23 mouse cellular contexts compared by ENCODE assay signal in genomic region chr14:106924443-106924842, GRCm38 (mm10).
DNase-seq lines count a peak whose midpoint lies in the region; ATAC-seq lines count a peak whose summit lies in the region.
"Had no signal": no experiment of that assay in that cellular context is flagged by ENCODE, and none has a peak within 500 bp of the region (broad histone marks: within the 10 kb centered on the region; RNA-seq: fewer than 3 reads in every experiment).

No protein-coding gene starts in this region.

- H3K4me3 ChIP-seq in forebrain, embryonic 13.5 days: no peak overlapping the region
- no peak overlapping the region for H3K4me3 ChIP-seq in forebrain, embryonic 10.5 days
- no peak overlapping the region for H3K4me3 ChIP-seq in forebrain, embryonic 15.5 days
- no peak overlapping the region for H3K4me3 ChIP-seq in forebrain, embryonic 12.5 days (replicated peaks)
- H3K4me3 ChIP-seq in forebrain, embryonic 16.5 days (replicated peaks; ENCODE audit: low read length): no peak overlapping the region
- no peak overlapping the region for H3K4me3 ChIP-seq in intestine, embryonic 15.5 days (replicated peaks)
- H3K4me3 ChIP-seq: embryonic facial prominence, embryonic 10.5 days; embryonic facial prominence, embryonic 12.5 days had no signal

- H3K27me3 ChIP-seq in forebrain, embryonic 13.5 days: no peaks in the 10 kb centered on the region
- no peaks in the 10 kb centered on the region for H3K27me3 ChIP-seq in forebrain, embryonic 10.5 days (ENCODE audit: poor library complexity, severe bottlenecking)
- no peaks in the 10 kb centered on the region for H3K27me3 ChIP-seq in forebrain, embryonic 15.5 days
- no peaks in the 10 kb centered on the region for H3K27me3 ChIP-seq in forebrain, embryonic 12.5 days
- H3K27me3 ChIP-seq in forebrain, embryonic 16.5 days (replicated peaks; ENCODE audit: control insufficient read depth, insufficient read depth, low read length): no peaks in the 10 kb centered on the region
- H3K27me3 ChIP-seq in intestine, embryonic 15.5 days (replicated peaks): no peaks in the 10 kb centered on the region
- H3K27me3 ChIP-seq: CH12.LX; embryonic facial prominence, embryonic 12.5 days; Patski had no signal

- 81% methylated on average over 3 of the region's 3 CpGs for WGBS in forebrain, embryonic 13.5 days
- WGBS in forebrain, embryonic 10.5 days: 90% methylated on average over 3 of the region's 3 CpGs
- 74% methylated on average over 3 of the region's 3 CpGs for WGBS in forebrain, embryonic 15.5 days
- 92% methylated on average over 3 of the region's 3 CpGs for WGBS in forebrain, embryonic 12.5 days
- 76% methylated on average over 3 of the region's 3 CpGs for WGBS in forebrain, embryonic 16.5 days
- 66% methylated on average over 3 of the region's 3 CpGs for WGBS in intestine, embryonic 15.5 days

- H3K4me2 ChIP-seq in forebrain, embryonic 13.5 days: no peak overlapping the region
- no peak overlapping the region for H3K4me2 ChIP-seq in forebrain, embryonic 15.5 days (replicated peaks)
- H3K4me2 ChIP-seq in forebrain, embryonic 12.5 days: no peak overlapping the region
- H3K4me2 ChIP-seq in forebrain, embryonic 16.5 days (ENCODE audit: low read length): no peak overlapping the region
- H3K4me2 ChIP-seq in intestine, embryonic 15.5 days (replicated peaks): no peak overlapping the region
- H3K4me2 ChIP-seq: embryonic facial prominence, embryonic 12.5 days had no signal

- no peaks in the 10 kb centered on the region for H3K4me1 ChIP-seq in forebrain, embryonic 13.5 days
- H3K4me1 ChIP-seq in forebrain, embryonic 10.5 days: peaks cover 6% of the 10 kb centered on the region; the same call in 1 of the 2 replicates
- H3K4me1 ChIP-seq in forebrain, embryonic 15.5 days: no peaks in the 10 kb centered on the region
- no peaks in the 10 kb centered on the region for H3K4me1 ChIP-seq in forebrain, embryonic 12.5 days
- H3K4me1 ChIP-seq in forebrain, embryonic 16.5 days (replicated peaks; ENCODE audit: control insufficient read depth, insufficient read depth, low read length): no peaks in the 10 kb centered on the region
- H3K4me1 ChIP-seq in intestine, embryonic 15.5 days (replicated peaks): no peaks in the 10 kb centered on the region
- H3K4me1 ChIP-seq: embryonic facial prominence, embryonic 10.5 days; embryonic facial prominence, embryonic 12.5 days had no signal

- no peaks in the 10 kb centered on the region for H3K36me3 ChIP-seq in forebrain, embryonic 13.5 days (ENCODE audit: poor library complexity, severe bottlenecking)
- H3K36me3 ChIP-seq in forebrain, embryonic 10.5 days (replicated peaks): no peaks in the 10 kb centered on the region
- no peaks in the 10 kb centered on the region for H3K36me3 ChIP-seq in forebrain, embryonic 15.5 days
- H3K36me3 ChIP-seq in forebrain, embryonic 12.5 days (replicated peaks): no peaks in the 10 kb centered on the region
- no peaks in the 10 kb centered on the region for H3K36me3 ChIP-seq in forebrain, embryonic 16.5 days (ENCODE audit: control insufficient read depth, insufficient read depth)
- H3K36me3 ChIP-seq in intestine, embryonic 15.5 days: no peaks in the 10 kb centered on the region
- H3K36me3 ChIP-seq: embryonic facial prominence, embryonic 10.5 days; embryonic facial prominence, embryonic 12.5 days; G1E had no signal

- no peaks in the 10 kb centered on the region for H3K9me3 ChIP-seq in forebrain, embryonic 13.5 days (replicated peaks)
- H3K9me3 ChIP-seq in forebrain, embryonic 10.5 days: no peaks in the 10 kb centered on the region
- H3K9me3 ChIP-seq in forebrain, embryonic 15.5 days: no peaks in the 10 kb centered on the region
- no peaks in the 10 kb centered on the region for H3K9me3 ChIP-seq in forebrain, embryonic 12.5 days
- H3K9me3 ChIP-seq in forebrain, embryonic 16.5 days (ENCODE audit: control insufficient read depth, low read length): no peaks in the 10 kb centered on the region
- H3K9me3 ChIP-seq in intestine, embryonic 15.5 days: no peaks in the 10 kb centered on the region
- H3K9me3 ChIP-seq: embryonic facial prominence, embryonic 10.5 days; embryonic facial prominence, embryonic 12.5 days had no signal

- DNase-seq in forebrain, embryonic 10.5 days (ENCODE audit: extremely low spot score, low spot score): no peak
- DNase-seq in layer of hippocampus, adult 8-10 months (ENCODE audit: low spot score in 2 of 2): no peak
- DNase-seq: adrenal gland, adult 8-10 months; adrenal gland, postnatal 14 days; adrenal gland, postnatal 36 days; B cell, adult 2 months; cerebellum, adult 11-12 months; cerebellum, adult 2 months; cerebellum, adult 9-10 months; cerebellum, postnatal 10 days; cerebellum, postnatal 25 days had no signal

- H3K27ac ChIP-seq in forebrain, embryonic 13.5 days: no peak overlapping the region
- H3K27ac ChIP-seq in forebrain, embryonic 10.5 days: no peak overlapping the region
- H3K27ac ChIP-seq in forebrain, embryonic 15.5 days (replicated peaks): no peak overlapping the region
- no peak overlapping the region for H3K27ac ChIP-seq in forebrain, embryonic 12.5 days
- H3K27ac ChIP-seq in forebrain, embryonic 16.5 days (ENCODE audit: low read length): no peak overlapping the region
- no peak overlapping the region for H3K27ac ChIP-seq in intestine, embryonic 15.5 days
- H3K27ac ChIP-seq: embryonic facial prominence, embryonic 10.5 days; embryonic facial prominence, embryonic 12.5 days had no signal

- peak; percentile 74; the same call in 1 of the 2 replicates for ATAC-seq in forebrain, embryonic 13.5 days
- peak; percentile 77 for ATAC-seq in forebrain, embryonic 15.5 days (replicated peaks)
- no peak for ATAC-seq in forebrain, embryonic 12.5 days (ENCODE audit: low FRiP score)
- ATAC-seq in forebrain, embryonic 16.5 days: peak; percentile 89
- ATAC-seq in intestine, embryonic 15.5 days: no peak
- ATAC-seq: activated CD4-positive, CD25-positive, alpha-beta regulatory T cell, adult 4 months; CD4-positive, CD25-positive, alpha-beta regulatory T cell, adult 4 months; Patski had no signal

- H3K9ac ChIP-seq in forebrain, embryonic 13.5 days: no peak overlapping the region
- H3K9ac ChIP-seq in forebrain, embryonic 15.5 days (replicated peaks): no peak overlapping the region
- no peak overlapping the region for H3K9ac ChIP-seq in forebrain, embryonic 12.5 days
- no peak overlapping the region for H3K9ac ChIP-seq in forebrain, embryonic 16.5 days (replicated peaks; ENCODE audit: low read depth, low read length)
- no peak overlapping the region for H3K9ac ChIP-seq in intestine, embryonic 15.5 days
- H3K9ac ChIP-seq: embryonic facial prominence, embryonic 12.5 days had no signal

Comparison
In these comparisons a context has a peak if more than half of its experiments do, and no peak if none do; other contexts are left out.
1. ATAC-seq: peak in forebrain, embryonic 13.5 days (single experiment), forebrain, embryonic 15.5 days (single experiment) and forebrain, embryonic 16.5 days (single experiment); none in forebrain, embryonic 12.5 days (single experiment) and intestine, embryonic 15.5 days (single experiment).